Mouse (Mus musculus): ENCODE results near the gene Mical3. TPM values are rescaled to one million over a fixed set of nuclear protein-coding genes. Genes with fewer than 3 reads are reported as not detected.
"Not testable (repeated sequence)": the region's sequence is repeated elsewhere in the genome, so short reads cannot be mapped to it uniquely, and the experiment has no call there.

Gene Mical3
- polyA plus RNA-seq, 1 experiment = 10.3 TPM

- no peak overlapping the region for H3ac ChIP-seq (ENCODE audit: control insufficient read depth, insufficient read length, low read depth)
- H3K4me3 ChIP-seq (ENCODE audit: insufficient read depth, poor library complexity, severe bottlenecking) = no peak overlapping the region
- peaks cover 79% of the 10 kb centered on the region for H3K79me3 ChIP-seq (ENCODE audit: low read depth)
- H3K36me3 ChIP-seq (ENCODE audit: control insufficient read depth, insufficient read depth) = peaks cover 35% of the 10 kb centered on the region
- H3K79me2 ChIP-seq (ENCODE audit: control insufficient read depth, insufficient read depth) = peaks cover 87% of the 10 kb centered on the region
- TF ChIP-seq MYOG (IDR thresholded peaks at IDR 0.05; ENCODE audit: control insufficient read depth, extremely low read depth, insufficient read length) = no peak
- TF ChIP-seq MAX (IDR thresholded peaks at IDR 0.05) = no peak
- TF ChIP-seq FOSL1 (IDR thresholded peaks at IDR 0.05; ENCODE audit: insufficient read depth, low read length, poor library complexity, severe bottlenecking) = no peak
- no peak for TF ChIP-seq CTCF (IDR thresholded peaks at IDR 0.05; ENCODE audit: control insufficient read depth, insufficient read depth, insufficient read length)
- TF ChIP-seq CEBPB (IDR thresholded peaks at IDR 0.05; ENCODE audit: low read depth) = no peak
- TF ChIP-seq USF1 (IDR thresholded peaks at IDR 0.05; ENCODE audit: low read depth) = no peak
- no peak for TF ChIP-seq MYOD1 (IDR thresholded peaks at IDR 0.05; ENCODE audit: control insufficient read depth, insufficient read length, low read depth)
- no peaks in the 10 kb centered on the region for H3K27me3 ChIP-seq (ENCODE audit: control insufficient read depth, insufficient read depth, insufficient read length)
Measured at GRCm38 (mm10) chr6:120911213-120912007, 219.4 kb downstream of the Mical3 start.

GRCm38 (mm10) chr6:120909501-120909900 lies 221.3 kb downstream of the Mical3 start:
- no peaks in the 10 kb centered on the region for H3K27me3 ChIP-seq (ENCODE audit: control insufficient read depth, insufficient read depth, insufficient read length)
- TF ChIP-seq MAX (IDR thresholded peaks at IDR 0.05) (no peak), FOSL1 (IDR thresholded peaks at IDR 0.05; ENCODE audit: insufficient read depth, low read length, poor library complexity, severe bottlenecking) (no peak), MYOD1 (IDR thresholded peaks at IDR 0.05; ENCODE audit: control insufficient read depth, insufficient read length, low read depth) (no peak), USF1 (IDR thresholded peaks at IDR 0.05; ENCODE audit: low read depth) (no peak), CTCF (IDR thresholded peaks at IDR 0.05; ENCODE audit: control insufficient read depth, insufficient read depth, insufficient read length) (no peak), CEBPB (IDR thresholded peaks at IDR 0.05; ENCODE audit: low read depth) (no peak), MYOG (IDR thresholded peaks at IDR 0.05; ENCODE audit: control insufficient read depth, extremely low read depth, insufficient read length) (no peak)
- peaks cover 49% of the 10 kb centered on the region for H3K36me3 ChIP-seq (ENCODE audit: control insufficient read depth, insufficient read depth)
- H3K4me3 ChIP-seq (ENCODE audit: insufficient read depth, poor library complexity, severe bottlenecking) = no peak overlapping the region
- no peak overlapping the region for H3ac ChIP-seq (ENCODE audit: control insufficient read depth, insufficient read length, low read depth)
- peaks cover 77% of the 10 kb centered on the region for H3K79me3 ChIP-seq (ENCODE audit: low read depth)
- H3K79me2 ChIP-seq (ENCODE audit: control insufficient read depth, insufficient read depth) = peaks cover 88% of the 10 kb centered on the region

- H3ac ChIP-seq (ENCODE audit: control insufficient read depth, insufficient read length, low read depth); H3K27me3 ChIP-seq (ENCODE audit: control insufficient read depth, insufficient read depth, insufficient read length); H3K4me3 ChIP-seq (ENCODE audit: insufficient read depth, poor library complexity, severe bottlenecking): not testable (repeated sequence)
- Histone ChIP-seq H3K79me2 (ENCODE audit: control insufficient read depth, insufficient read depth) (peaks cover 88% of the 10 kb centered on the region), H3K79me3 (ENCODE audit: low read depth) (peaks cover 72% of the 10 kb centered on the region), H3K36me3 (ENCODE audit: control insufficient read depth, insufficient read depth) (peaks cover 47% of the 10 kb centered on the region)
Measured at GRCm38 (mm10) chr6:120907876-120908597, 222.8 kb downstream of the Mical3 start.

DNA sequence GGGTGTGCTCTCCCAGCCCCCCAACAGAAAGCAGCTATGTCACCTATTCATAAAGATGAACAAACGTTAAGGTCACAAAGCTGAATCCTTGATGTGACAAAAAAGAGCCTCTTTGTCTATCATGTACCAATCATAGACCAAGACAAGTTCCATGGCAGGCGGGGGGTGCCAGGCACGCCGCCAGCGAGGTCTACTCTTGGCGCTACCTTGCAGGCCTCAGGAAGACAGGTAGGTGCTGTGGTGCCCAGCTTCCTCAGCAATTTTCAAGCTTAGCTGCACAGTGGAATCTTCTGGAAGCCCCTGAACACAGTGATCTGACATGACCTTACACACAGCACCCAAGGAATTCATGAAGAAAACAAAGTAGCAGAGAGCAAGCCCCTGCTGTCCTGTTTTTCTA lies 224.3 kb downstream of the Mical3 start:
- Histone ChIP-seq H3K4me3 (ENCODE audit: insufficient read depth, poor library complexity, severe bottlenecking) (no peak overlapping the region), H3K27me3 (ENCODE audit: control insufficient read depth, insufficient read depth, insufficient read length) (no peaks in the 10 kb centered on the region), H3K79me3 (ENCODE audit: low read depth) (peaks cover 70% of the 10 kb centered on the region), H3ac (ENCODE audit: control insufficient read depth, insufficient read length, low read depth) (no peak overlapping the region), H3K79me2 (ENCODE audit: control insufficient read depth, insufficient read depth) (peaks cover 88% of the 10 kb centered on the region), H3K36me3 (ENCODE audit: control insufficient read depth, insufficient read depth) (peaks cover 48% of the 10 kb centered on the region)
- TF ChIP-seq MYOD1 (IDR thresholded peaks at IDR 0.05; ENCODE audit: control insufficient read depth, insufficient read length, low read depth) (no peak), FOSL1 (IDR thresholded peaks at IDR 0.05; ENCODE audit: insufficient read depth, low read length, poor library complexity, severe bottlenecking) (no peak), USF1 (IDR thresholded peaks at IDR 0.05; ENCODE audit: low read depth) (no peak)

DNA sequence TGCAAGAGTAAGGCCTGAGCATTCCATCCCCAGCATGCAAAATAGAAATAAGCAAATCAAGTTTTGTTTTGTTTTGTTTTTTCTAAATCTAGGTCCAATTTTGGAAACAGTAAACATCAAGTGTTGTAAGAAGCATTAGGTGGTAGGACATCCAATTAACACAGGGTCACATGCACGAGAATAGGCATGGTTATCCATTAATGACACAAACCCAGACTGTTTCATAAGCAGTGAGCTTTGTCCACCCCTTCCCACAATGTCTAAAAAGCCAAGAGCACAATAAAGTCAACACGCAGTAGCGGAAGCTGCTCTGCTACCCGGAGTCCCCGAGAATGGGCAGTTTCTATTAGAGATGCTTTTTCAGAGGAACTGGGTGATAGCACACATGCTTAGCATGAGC lies 225.7 kb downstream of the Mical3 start:
- H3K4me3 ChIP-seq (ENCODE audit: insufficient read depth, poor library complexity, severe bottlenecking) = no peak overlapping the region
- no peak for TF ChIP-seq USF1 (IDR thresholded peaks at IDR 0.05; ENCODE audit: low read depth)
- TF ChIP-seq CTCF (IDR thresholded peaks at IDR 0.05; ENCODE audit: control insufficient read depth, insufficient read depth, insufficient read length) = no peak
- no peak for TF ChIP-seq MYOD1 (IDR thresholded peaks at IDR 0.05; ENCODE audit: control insufficient read depth, insufficient read length, low read depth)
- no peak for TF ChIP-seq MYOG (IDR thresholded peaks at IDR 0.05; ENCODE audit: control insufficient read depth, extremely low read depth, insufficient read length)
- TF ChIP-seq FOSL1 (IDR thresholded peaks at IDR 0.05; ENCODE audit: insufficient read depth, low read length, poor library complexity, severe bottlenecking) = no peak
- no peak for TF ChIP-seq CEBPB (IDR thresholded peaks at IDR 0.05; ENCODE audit: low read depth)
- no peak for TF ChIP-seq MAX (IDR thresholded peaks at IDR 0.05)
- H3K79me3 ChIP-seq (ENCODE audit: low read depth) = peaks cover 60% of the 10 kb centered on the region
- H3ac ChIP-seq (ENCODE audit: control insufficient read depth, insufficient read length, low read depth) = no peak overlapping the region
- peaks cover 88% of the 10 kb centered on the region for H3K79me2 ChIP-seq (ENCODE audit: control insufficient read depth, insufficient read depth)
- H3K27me3 ChIP-seq (ENCODE audit: control insufficient read depth, insufficient read depth, insufficient read length) = no peaks in the 10 kb centered on the region
- H3K36me3 ChIP-seq (ENCODE audit: control insufficient read depth, insufficient read depth) = peaks cover 54% of the 10 kb centered on the region

DNA sequence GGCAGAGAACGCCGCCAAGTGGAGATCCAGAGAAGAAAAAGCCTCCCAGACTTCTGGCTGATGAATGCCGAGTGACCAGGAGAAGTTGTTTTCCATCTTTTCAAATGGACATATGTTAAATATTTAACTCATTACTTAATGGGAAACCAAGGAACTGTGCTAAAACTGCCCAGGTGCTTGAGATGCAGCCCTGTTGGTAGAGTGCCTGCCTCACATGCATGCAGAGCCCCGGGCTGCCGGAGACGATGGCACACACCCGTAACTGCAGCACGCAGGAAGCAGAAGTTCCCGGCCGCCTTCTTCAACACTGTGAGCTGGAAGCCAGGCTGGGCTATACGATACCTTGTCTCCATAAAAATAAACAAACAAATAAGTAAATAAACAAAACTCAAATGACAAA lies 226.8 kb downstream of the Mical3 start:
- TF ChIP-seq MYOG (IDR thresholded peaks at IDR 0.05; ENCODE audit: control insufficient read depth, extremely low read depth, insufficient read length) (no peak), CEBPB (IDR thresholded peaks at IDR 0.05; ENCODE audit: low read depth) (no peak), MAX (IDR thresholded peaks at IDR 0.05) (no peak), CTCF (IDR thresholded peaks at IDR 0.05; ENCODE audit: control insufficient read depth, insufficient read depth, insufficient read length) (no peak), USF1 (IDR thresholded peaks at IDR 0.05; ENCODE audit: low read depth) (no peak)
- H3K4me3 ChIP-seq (ENCODE audit: insufficient read depth, poor library complexity, severe bottlenecking) = no peak overlapping the region
- peaks cover 58% of the 10 kb centered on the region for H3K36me3 ChIP-seq (ENCODE audit: control insufficient read depth, insufficient read depth)
- H3K27me3 ChIP-seq (ENCODE audit: control insufficient read depth, insufficient read depth, insufficient read length) = no peaks in the 10 kb centered on the region
- peaks cover 79% of the 10 kb centered on the region for H3K79me2 ChIP-seq (ENCODE audit: control insufficient read depth, insufficient read depth)
- H3ac ChIP-seq (ENCODE audit: control insufficient read depth, insufficient read length, low read depth) = no peak overlapping the region
- H3K79me3 ChIP-seq (ENCODE audit: low read depth) = peaks cover 53% of the 10 kb centered on the region

All from C2C12 (cell line).